Mouse (Mus musculus) activated CD4-positive, CD25-positive, alpha-beta regulatory T cell (primary cell): ENCODE results near the gene Lax1. TPM values are rescaled to one million over a fixed set of nuclear protein-coding genes. Genes with fewer than 3 reads are reported as not detected.

Experiments
- polyA plus RNA-seq, 2 experiments: library from polyadenylated mRNA; unstranded; fragments of 100-300 nt; shearing (Covaris generic); gene quantifications; one replicate each; pipeline ENCODE4 v1.2.1; 2017

Gene Lax1
- 100 to 1,000 TPM in 1 of 2 experiments, 10 to 100 TPM in 1; 87.3 to 104 TPM for polyA plus RNA-seq

DNA sequence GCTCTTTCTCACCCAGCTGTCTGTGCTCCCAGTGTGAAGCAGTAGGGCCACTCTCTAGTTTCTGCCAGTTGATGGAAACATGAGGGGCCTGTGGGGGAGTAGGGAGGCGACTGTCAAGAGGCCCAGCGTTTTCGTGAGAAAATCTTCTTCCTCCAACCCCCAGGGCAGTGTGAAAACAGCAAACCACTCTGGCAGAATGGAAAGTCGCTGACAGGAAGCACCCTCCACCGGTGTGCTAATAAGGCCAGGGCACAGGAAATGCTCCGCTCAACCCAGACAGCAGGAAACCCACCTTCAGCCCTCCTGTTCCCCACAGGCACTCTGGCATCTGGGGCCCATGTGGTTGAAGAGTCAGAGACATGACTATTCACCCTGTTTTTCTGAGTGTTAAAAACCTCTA lies at the start of gene Lax1:
Gene Lax1, minus strand, starts transcription at position 212 of the 400 bp plus-strand sequence.

DNA sequence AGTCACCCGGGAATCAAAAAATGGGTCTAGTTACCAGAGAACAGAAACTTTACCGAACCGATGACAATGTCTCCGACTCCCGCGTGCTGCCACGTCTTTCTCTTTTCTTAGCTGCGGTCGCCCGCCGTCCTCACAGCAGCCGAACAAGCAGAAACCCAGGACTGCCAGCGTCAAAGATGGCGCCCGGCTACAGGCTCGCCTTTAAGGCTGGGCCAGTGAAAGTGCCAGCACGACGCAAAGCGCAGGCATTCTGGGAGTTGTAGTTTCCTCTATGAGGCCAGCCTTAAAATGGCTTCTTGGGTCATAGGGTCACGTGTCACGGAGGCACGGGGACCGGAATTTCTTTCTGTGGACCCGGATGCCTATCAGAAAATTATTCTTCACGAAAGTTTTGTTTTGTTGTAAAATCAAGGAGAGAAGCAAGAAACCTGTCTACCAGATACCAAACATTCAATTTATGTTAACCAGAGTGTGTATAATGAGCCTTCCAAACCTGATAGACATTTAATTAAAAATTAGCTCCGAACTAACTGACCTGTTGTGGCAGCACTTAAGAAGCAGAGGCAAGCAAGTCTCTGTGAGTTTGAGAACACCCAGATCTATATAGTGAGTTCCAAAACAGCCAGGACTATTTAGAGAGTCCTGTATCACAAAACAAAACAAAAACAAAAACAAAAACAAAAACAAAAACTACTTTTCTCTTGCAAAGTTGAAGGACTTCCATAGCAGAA lies 28.5 kb downstream of the Lax1 start, which contains the start of gene Gm38394:
Gene Gm38394, minus strand, starts transcription at position 116 of the 731 bp plus-strand sequence.

DNA sequence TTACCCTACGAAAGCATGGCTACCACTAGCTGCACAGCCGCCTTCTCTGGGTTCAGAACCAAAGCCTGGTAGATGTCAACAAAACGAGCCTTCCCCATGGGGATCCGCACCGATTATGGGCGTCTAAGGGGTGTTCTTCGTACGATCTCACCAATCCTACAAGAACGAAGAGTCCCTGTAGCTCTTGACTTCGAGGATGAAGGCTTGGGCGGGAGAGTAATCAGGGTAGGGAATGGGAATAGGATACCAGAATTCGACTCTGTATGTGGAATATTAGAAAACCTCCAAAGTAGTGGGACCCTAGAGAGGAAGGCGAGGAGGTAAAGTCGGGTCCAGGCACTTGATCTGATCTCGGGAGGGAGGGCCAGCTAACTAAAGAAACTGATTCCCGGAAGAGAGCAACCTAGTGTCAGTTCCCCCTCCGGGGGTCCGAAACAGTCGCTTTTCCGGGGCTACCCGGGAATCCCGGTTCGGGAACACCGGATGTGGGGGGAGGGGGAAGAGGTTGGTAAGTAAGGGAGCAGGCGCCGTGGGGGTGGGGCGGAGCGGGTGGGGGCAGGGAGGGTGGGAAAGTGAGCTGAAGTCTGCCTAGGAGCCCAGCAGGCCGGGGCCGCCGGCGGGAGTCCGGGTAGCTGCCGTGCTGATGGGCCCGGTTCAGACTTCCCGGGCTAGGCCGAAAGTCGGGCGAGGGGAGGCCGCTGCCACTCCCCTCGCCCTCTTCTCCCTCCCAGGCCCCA lies 29.3 kb downstream of the Lax1 start, which contains the start of gene Zbed6:
Gene Zbed6, minus strand, starts transcription at position 420 of the 737 bp plus-strand sequence.

Other genes with a start within 250 kb of the Lax1 start
- 100 to 1,000 TPM; 310 to 378 TPM for gene Snrpe, start 79.8 kb downstream of the Lax1 start, polyA plus RNA-seq
- gene Zbed6, start 29.2 kb downstream of the Lax1 start, polyA plus RNA-seq = not detected
- gene Gm38394, start 28.8 kb downstream of the Lax1 start, polyA plus RNA-seq = 1 to 10 TPM; 3.1 to 3.3 TPM
- 10 to 100 TPM in 1 of 2 experiments, 1 to 10 TPM in 1; 5.1 to 14.6 TPM for gene Atp2b4, start 110.9 kb upstream of the Lax1 start, polyA plus RNA-seq
- gene Optc, start 217.9 kb upstream of the Lax1 start, polyA plus RNA-seq = under 1 TPM in 1 of 2 experiments, not detected in 1; 0.16 TPM
- not detected for gene Prelp, start 231.3 kb upstream of the Lax1 start, polyA plus RNA-seq